Mouse (Mus musculus) heart, adult 11 months (tissue): ENCODE data around the gene Fam229a.

Experiments used
- DNase-seq: peaks from one replicate; pipeline ENCODE4 v3.0.0; 2022

Fam229a gene

GRCm38 (mm10) chr4:129496631-129497030 is 5.6 kb downstream of the Fam229a start:
- peak; percentile 98 for DNase-seq

DNA sequence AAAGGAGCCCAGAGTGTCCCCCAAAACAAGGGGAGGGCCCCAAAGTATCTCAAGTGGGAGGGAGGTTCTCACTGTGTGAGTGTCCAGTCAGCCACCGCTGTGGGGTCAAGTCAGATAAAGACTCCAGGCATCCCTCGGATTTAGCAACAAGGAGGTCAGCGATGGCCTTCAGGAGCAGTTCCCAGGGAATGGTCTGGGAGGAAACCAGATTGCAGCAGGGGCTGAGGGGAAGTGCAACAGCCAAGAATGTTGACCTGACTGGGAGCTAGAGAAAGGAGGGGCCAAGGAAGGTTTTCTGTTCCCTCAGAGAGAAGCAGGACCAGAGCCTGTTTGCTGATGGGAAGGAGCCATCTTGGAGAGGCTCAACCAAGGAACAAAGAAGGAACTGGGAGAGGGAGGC is 8.0 kb downstream of the Fam229a start:
- DNase-seq, result peak; percentile 92

- peak; percentile 90 for DNase-seq
These were observed 9.0 kb downstream of the Fam229a start for GRCm38 (mm10) chr4:129500017-129500416.

GRCm38 (mm10) chr4:129500607-129501566 is 9.9 kb downstream of the Fam229a start:
- peak; percentile 99 for DNase-seq

DNA sequence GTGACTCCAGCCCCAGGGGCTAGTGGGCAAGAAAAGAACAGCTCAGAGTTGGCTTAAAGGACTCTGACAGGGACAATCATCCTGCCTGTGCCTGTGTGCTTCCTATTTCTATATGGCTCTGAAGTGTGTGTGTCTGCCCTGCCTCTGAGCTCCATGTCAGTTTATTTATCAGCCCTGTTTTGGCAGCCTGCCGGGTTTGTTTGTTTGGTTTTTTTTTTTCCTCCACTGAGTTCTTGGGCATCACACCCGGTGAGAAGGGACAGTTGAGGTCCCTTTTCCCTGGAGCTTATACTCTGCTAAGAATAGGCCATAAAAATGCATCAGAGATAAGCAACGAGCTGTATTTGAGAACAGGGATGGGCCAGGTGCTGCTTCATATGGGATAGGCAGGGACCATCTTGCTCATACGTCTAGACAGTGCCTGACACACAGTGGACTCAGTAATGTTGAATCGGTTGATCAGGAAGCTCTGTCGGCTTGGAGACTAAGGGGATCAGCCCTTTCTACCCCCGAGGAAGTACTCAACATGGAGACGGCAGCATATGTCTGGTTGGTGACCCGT is 11.4 kb downstream of the Fam229a start:
- no peak for DNase-seq

GRCm38 (mm10) chr4:129502901-129503444 is 12.0 kb downstream of the Fam229a start:
- DNase-seq, result peak; percentile 93

- DNase-seq, result no peak
These were observed 14.5 kb downstream of the Fam229a start for GRCm38 (mm10) chr4:129505511-129505910.

DNA sequence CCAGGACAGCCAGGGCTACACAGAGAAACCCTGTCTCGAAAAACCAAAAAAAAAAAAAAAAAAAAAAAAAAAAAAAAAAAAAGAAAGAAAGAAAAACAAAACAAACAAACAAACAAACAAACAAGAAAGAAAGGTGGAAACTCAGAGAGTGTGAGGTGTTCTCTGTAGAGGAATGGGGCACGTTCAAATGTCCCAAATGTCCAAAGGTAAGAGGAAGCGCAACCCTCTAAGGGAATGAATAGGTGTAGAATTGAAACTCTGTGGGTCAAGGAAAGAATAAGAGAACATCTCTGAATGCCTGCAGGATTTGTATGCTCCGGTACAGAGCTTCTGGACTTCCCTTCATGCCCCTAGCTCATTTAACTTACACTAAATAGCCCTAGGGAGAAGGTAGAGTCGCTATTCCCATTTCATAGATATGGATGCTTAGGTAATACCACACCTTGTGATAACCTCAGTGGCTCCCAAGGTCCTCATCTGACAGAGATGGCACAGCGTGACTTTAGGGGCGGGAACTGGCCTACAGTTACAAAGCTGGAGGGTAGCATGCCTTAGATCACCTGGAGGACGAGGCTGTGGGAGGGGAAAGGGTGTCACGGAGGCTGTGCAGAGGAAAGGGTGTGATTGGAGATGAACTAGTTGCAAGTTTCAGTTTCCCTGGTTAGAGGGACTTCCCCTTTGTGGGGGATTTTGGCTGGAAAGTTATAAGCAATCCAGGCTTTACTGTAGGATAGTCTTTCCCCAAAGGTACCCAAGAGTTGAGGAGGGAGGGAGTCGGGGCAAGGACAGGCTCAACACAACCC is 16.6 kb downstream of the Fam229a start:
- peak; percentile 91 for DNase-seq

DNA sequence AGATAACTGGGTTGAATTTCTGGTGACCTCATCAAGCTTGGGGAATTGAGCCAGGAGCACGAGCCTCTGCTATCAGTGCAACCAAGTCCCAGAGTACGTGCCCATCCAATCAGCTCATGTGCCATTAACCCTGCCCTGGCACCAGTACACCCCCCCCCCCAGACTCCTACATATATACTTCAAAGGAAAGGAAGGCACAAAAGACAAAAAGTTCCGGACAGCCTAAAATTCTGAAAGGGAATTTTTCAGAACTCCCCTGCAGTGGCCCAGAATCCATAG is 17.2 kb downstream of the Fam229a start:
- peak; percentile 93 for DNase-seq

- peak; percentile 90 for DNase-seq
These were observed 18.0 kb downstream of the Fam229a start for GRCm38 (mm10) chr4:129508834-129509600.

DNA sequence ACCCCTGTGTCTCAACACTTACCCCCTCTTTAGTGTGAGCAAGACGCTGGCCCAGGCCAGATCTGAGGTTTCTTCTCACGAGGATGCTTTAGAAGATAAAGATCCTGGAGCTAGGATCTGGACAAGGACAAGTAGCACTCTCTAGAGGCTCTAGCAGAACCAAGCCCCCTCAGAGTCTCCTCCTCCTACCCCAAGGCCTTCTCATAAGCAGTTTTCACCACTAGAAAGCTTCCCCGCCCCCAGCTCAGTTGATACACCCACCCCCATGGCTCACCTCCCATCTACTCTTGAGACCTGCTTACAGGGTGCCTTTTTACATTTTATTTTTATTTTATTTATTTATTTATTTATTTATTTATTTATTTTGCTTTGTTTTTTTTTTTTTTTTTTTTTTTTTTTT is 18.7 kb downstream of the Fam229a start:
- DNase-seq, result no peak

GRCm38 (mm10) chr4:129510723-129511412 is 19.9 kb downstream of the Fam229a start:
- DNase-seq, result no peak

GRCm38 (mm10) chr4:129511413-129512096 is 20.6 kb downstream of the Fam229a start:
- DNase-seq, result peak; percentile 87

DNA sequence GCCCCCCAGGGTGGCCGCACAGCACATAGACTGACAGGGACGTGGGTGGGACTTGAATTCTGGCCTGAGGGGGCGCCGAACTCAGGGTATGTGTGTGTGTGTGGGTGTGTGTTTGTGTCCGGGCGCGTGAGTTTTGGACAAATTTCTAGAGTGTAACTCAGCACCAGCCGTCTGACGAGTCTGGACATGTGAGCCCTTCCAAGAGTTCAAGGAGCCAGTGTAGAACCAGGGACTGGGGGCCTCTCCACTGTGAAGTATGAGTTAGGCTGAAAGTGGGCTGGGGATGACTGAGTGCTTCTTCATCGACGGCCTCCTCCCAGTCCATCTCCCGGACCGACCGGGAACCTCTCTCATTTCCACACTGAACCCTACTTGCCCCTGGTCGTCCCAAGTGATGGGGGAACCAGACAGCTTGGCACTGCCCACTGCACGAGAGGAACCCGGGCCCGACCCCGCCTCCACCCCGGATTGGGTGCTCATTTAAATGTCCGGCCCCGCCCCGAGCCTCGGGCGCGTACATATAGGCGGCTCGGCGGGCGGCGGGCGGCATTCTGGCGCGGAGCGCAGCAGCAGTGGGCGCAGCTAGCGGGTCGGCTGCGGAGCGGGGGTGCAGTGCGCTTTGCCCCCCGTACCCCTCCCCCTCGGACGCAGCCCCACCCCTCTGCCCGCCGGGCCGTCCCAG is 22.2 kb downstream of the Fam229a start, which contains the start of gene Marcksl1:
Gene Marcksl1, plus strand, starts transcription at position 496 of the 682 bp plus-strand sequence.
- DNase-seq, result peak; percentile 99

- no peak for DNase-seq
These were observed 22.9 kb downstream of the Fam229a start for GRCm38 (mm10) chr4:129513891-129514290.

GRCm38 (mm10) chr4:129514300-129514898 is 23.4 kb downstream of the Fam229a start:
- DNase-seq, result peak; percentile 97

- DNase-seq, result no peak
These were observed 25.9 kb downstream of the Fam229a start for GRCm38 (mm10) chr4:129516925-129517324.

DNA sequence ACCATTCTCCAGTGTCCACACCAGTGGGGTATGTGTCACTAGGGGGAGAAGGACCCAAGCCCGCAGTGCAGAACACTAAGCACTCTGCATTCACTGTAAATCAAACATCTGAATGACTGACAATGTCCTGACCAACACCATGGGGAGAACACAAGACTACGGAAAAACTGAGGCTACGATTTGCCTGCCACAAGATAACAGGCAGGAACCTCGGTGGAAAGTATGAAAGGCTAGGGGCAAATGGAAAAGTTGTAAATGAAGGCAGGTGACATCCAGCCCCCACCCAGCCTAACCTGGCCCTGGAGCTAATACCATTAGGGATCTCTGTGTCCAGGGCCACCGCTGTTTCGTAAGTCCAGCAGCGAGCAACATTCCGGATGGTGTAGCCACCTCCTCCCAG is 27.5 kb downstream of the Fam229a start:
- DNase-seq, result no peak

DNA sequence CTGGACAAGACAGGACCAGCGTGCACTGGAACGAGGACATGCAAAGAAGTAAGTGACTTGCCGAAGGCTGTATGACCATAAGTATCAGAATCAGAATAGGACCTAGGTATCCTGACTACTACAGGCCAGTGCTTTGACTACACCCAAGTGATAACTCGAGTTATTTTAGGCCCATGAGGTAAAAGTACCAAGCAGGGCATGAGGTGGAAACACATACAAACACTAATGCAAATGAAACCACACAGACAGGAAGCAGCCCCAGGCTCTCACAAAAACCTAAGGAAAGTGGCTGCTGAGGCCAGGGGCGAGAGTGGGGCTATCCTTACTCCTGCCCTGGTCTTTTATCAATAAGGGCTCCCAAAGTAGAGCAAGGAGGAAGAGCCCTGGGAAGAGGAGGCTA is 34.3 kb downstream of the Fam229a start:
- no peak for DNase-seq

- no peak for DNase-seq
These were observed 34.9 kb downstream of the Fam229a start for GRCm38 (mm10) chr4:129525889-129526288.
